Mouse (Mus musculus) liver, embryonic 15.5 days (tissue): ENCODE data around the gene Slu7. TPM values are rescaled to one million over a fixed set of nuclear protein-coding genes. Genes with fewer than 3 reads are reported as not detected.

ENCODE experiments used
- ATAC-seq: fragments of 200-750 bp; cut with Nextera tagmentation; 2 replicates; pipeline ENCODE4 v1.8.0; 2017; ENCODE audit warnings: moderate number of reproducible peaks, mild to moderate bottlenecking, moderate library complexity; ENCODE audit not compliant: insufficient read depth
- H3K27ac ChIP-seq: fragments of 300-500 bp; sonication (generic); replicated peaks from 2 replicates; pipeline ENCODE4 v1.5.1; 2015; ENCODE audit warnings: mild to moderate bottlenecking, inconsistent platforms
- H3K27me3 ChIP-seq: fragments of 300-500 bp; sonication (generic); 2 replicates; pipeline ENCODE4 v1.6.1; 2015; ENCODE audit warnings: mild to moderate bottlenecking, inconsistent platforms
- H3K36me3 ChIP-seq: fragments of 300-500 bp; sonication (generic); replicated peaks from 2 replicates; pipeline ENCODE4 v1.6.1; 2015; ENCODE audit warnings: moderate library complexity, mild to moderate bottlenecking, inconsistent platforms
- H3K4me1 ChIP-seq: fragments of 300-500 bp; sonication (generic); replicated peaks from 2 replicates; pipeline ENCODE4 v1.6.1; 2015; ENCODE audit warnings: inconsistent platforms
- H3K4me2 ChIP-seq: fragments of 300-500 bp; sonication (generic); 2 replicates; pipeline ENCODE4 v1.6.1; 2015; ENCODE audit warnings: moderate library complexity, mild to moderate bottlenecking, inconsistent platforms
- H3K4me3 ChIP-seq: fragments of 300-500 bp; sonication (generic); replicated peaks from 2 replicates; pipeline ENCODE4 v1.5.1; 2015; ENCODE audit warnings: mild to moderate bottlenecking, inconsistent platforms
- H3K9ac ChIP-seq: fragments of 300-500 bp; sonication (generic); 2 replicates; pipeline ENCODE4 v1.6.1; 2015; ENCODE audit warnings: moderate library complexity, mild to moderate bottlenecking, inconsistent platforms
- H3K9me3 ChIP-seq: fragments of 300-500 bp; sonication (generic); replicated peaks from 2 replicates; pipeline ENCODE4 v1.6.1; 2016; ENCODE audit warnings: inconsistent platforms
- WGBS: fragments of 180-500 bp; shearing (Covaris S2); methylation state at CpG from one replicate; pipeline ENCODE4 v1.1.7; 2015; ENCODE audit warnings: mixed read lengths; ENCODE audit not compliant: insufficient replicate concordance; 5-methylcytosine and 5-hydroxymethylcytosine counted together
- polyA plus RNA-seq: library from polyadenylated mRNA; unstranded; fragments of >200 nt; fragmentation: Nextera tagmentation; extraction: Ambion mirVana; gene quantifications from 2 replicates; pipeline ENCODE4 v1.2.1, GENCODE M21; 2015

Gene Slu7
- polyA plus RNA-seq, 1 experiment from 2014 or later = 24.5 TPM

- Histone ChIP-seq H3K27ac (no peak overlapping the region), H3K4me3 (no peak overlapping the region), H3K4me2 (no peak overlapping the region), H3K4me1 (no peaks in the 10 kb centered on the region), H3K36me3 (no peaks in the 10 kb centered on the region), H3K27me3 (no peaks in the 10 kb centered on the region), H3K9me3 (no peaks in the 10 kb centered on the region), H3K9ac (no peak overlapping the region)
- no peak for ATAC-seq
- 65% methylated on average over 4 of the region's 4 CpGs for WGBS
Measured at GRCm38 (mm10) chr11:43396246-43396645, 37.3 kb upstream of the Slu7 start.

GRCm38 (mm10) chr11:43396672-43397071, 36.9 kb upstream of the Slu7 start:
- Histone ChIP-seq H3K27ac (no peak overlapping the region), H3K9me3 (no peaks in the 10 kb centered on the region), H3K4me2 (no peak overlapping the region), H3K4me1 (no peaks in the 10 kb centered on the region), H3K4me3 (no peak overlapping the region), H3K9ac (no peak overlapping the region), H3K27me3 (no peaks in the 10 kb centered on the region), H3K36me3 (no peaks in the 10 kb centered on the region)
- ATAC-seq = no peak
- 65% methylated on average over 7 of the region's 7 CpGs for WGBS

GRCm38 (mm10) chr11:43399297-43399696, 34.2 kb upstream of the Slu7 start:
- no peak overlapping the region for H3K4me3 ChIP-seq
- no peaks in the 10 kb centered on the region for H3K36me3 ChIP-seq
- no peaks in the 10 kb centered on the region for H3K9me3 ChIP-seq
- 35% methylated on average over 4 of the region's 4 CpGs for WGBS
- H3K4me1 ChIP-seq = no peaks in the 10 kb centered on the region
- H3K27me3 ChIP-seq = no peaks in the 10 kb centered on the region
- ATAC-seq = no peak
- no peak overlapping the region for H3K9ac ChIP-seq
- H3K27ac ChIP-seq = no peak overlapping the region
- H3K4me2 ChIP-seq = no peak overlapping the region

GRCm38 (mm10) chr11:43400131-43400530, 33.4 kb upstream of the Slu7 start:
- Histone ChIP-seq H3K27ac (no peak overlapping the region), H3K36me3 (no peaks in the 10 kb centered on the region), H3K4me1 (no peaks in the 10 kb centered on the region), H3K9me3 (no peaks in the 10 kb centered on the region), H3K4me3 (no peak overlapping the region), H3K9ac (no peak overlapping the region), H3K27me3 (no peaks in the 10 kb centered on the region), H3K4me2 (no peak overlapping the region)
- no peak for ATAC-seq
- 56% methylated on average over 1 of the region's 1 CpGs for WGBS

- no peak overlapping the region for H3K4me3 ChIP-seq
- 70% methylated on average over 15 of the region's 15 CpGs for WGBS
- H3K4me2 ChIP-seq = no peak overlapping the region
- ATAC-seq = no peak
- no peak overlapping the region for H3K27ac ChIP-seq
- H3K9ac ChIP-seq = no peak overlapping the region
- H3K9me3 ChIP-seq = no peaks in the 10 kb centered on the region
- H3K27me3 ChIP-seq = no peaks in the 10 kb centered on the region
- H3K36me3 ChIP-seq = no peaks in the 10 kb centered on the region
- H3K4me1 ChIP-seq = no peaks in the 10 kb centered on the region
Measured at GRCm38 (mm10) chr11:43404150-43404807, 29.3 kb upstream of the Slu7 start.

- Histone ChIP-seq H3K4me1 (no peaks in the 10 kb centered on the region), H3K27ac (no peak overlapping the region), H3K36me3 (no peaks in the 10 kb centered on the region), H3K9me3 (no peaks in the 10 kb centered on the region), H3K27me3 (no peaks in the 10 kb centered on the region), H3K4me3 (no peak overlapping the region), H3K9ac (no peak overlapping the region), H3K4me2 (no peak overlapping the region)
- no peak for ATAC-seq
- WGBS = 58% methylated on average over 2 of the region's 2 CpGs
Measured at GRCm38 (mm10) chr11:43408888-43409287, 24.7 kb upstream of the Slu7 start.

- WGBS = 60% methylated on average over 7 of the region's 7 CpGs
- ATAC-seq = no peak
Measured at GRCm38 (mm10) chr11:43410291-43410690, 23.3 kb upstream of the Slu7 start.

GRCm38 (mm10) chr11:43411413-43411812, 22.1 kb upstream of the Slu7 start:
- Histone ChIP-seq H3K4me1 (no peaks in the 10 kb centered on the region), H3K36me3 (no peaks in the 10 kb centered on the region), H3K4me3 (no peak overlapping the region), H3K4me2 (no peak overlapping the region), H3K9me3 (no peaks in the 10 kb centered on the region), H3K27me3 (no peaks in the 10 kb centered on the region), H3K27ac (no peak overlapping the region), H3K9ac (no peak overlapping the region)
- peak; percentile 3; the same call in 1 of the 2 replicates for ATAC-seq
- 0% methylated on average over 1 of the region's 1 CpGs for WGBS

More at GRCm38 (mm10) chr11:43410291-43410690, 23.3 kb upstream of the Slu7 start:
- Histone ChIP-seq H3K4me3 (no peak overlapping the region), H3K4me2 (no peak overlapping the region), H3K9me3 (no peaks in the 10 kb centered on the region), H3K4me1 (no peaks in the 10 kb centered on the region), H3K27ac (no peak overlapping the region), H3K36me3 (no peaks in the 10 kb centered on the region), H3K27me3 (no peaks in the 10 kb centered on the region), H3K9ac (no peak overlapping the region)

- H3K36me3 ChIP-seq = no peaks in the 10 kb centered on the region
- no peak overlapping the region for H3K4me3 ChIP-seq
- no peak overlapping the region for H3K4me2 ChIP-seq
- H3K4me1 ChIP-seq = no peaks in the 10 kb centered on the region
- H3K27ac ChIP-seq = no peak overlapping the region
- no peak for ATAC-seq
- no peaks in the 10 kb centered on the region for H3K27me3 ChIP-seq
- H3K9me3 ChIP-seq = no peaks in the 10 kb centered on the region
- no peak overlapping the region for H3K9ac ChIP-seq
- WGBS = 21% methylated on average over 14 of the region's 14 CpGs
Measured at GRCm38 (mm10) chr11:43412771-43413451, 20.6 kb upstream of the Slu7 start.

GRCm38 (mm10) chr11:43417201-43417600, 16.3 kb upstream of the Slu7 start:
- WGBS = 58% methylated on average over 7 of the region's 7 CpGs
- no peaks in the 10 kb centered on the region for H3K4me1 ChIP-seq
- no peak overlapping the region for H3K27ac ChIP-seq
- H3K9me3 ChIP-seq = no peaks in the 10 kb centered on the region
- H3K36me3 ChIP-seq = 0 out of 2 replicates have a peak, but pooled peaks cover under 1% of the 10 kb centered on the region
- ATAC-seq = no peak
- no peak overlapping the region for H3K9ac ChIP-seq
- no peaks in the 10 kb centered on the region for H3K27me3 ChIP-seq
- no peak overlapping the region for H3K4me3 ChIP-seq
- H3K4me2 ChIP-seq = no peak overlapping the region

- Histone ChIP-seq H3K4me1 (peaks cover 15% of the 10 kb centered on the region), H3K9me3 (no peaks in the 10 kb centered on the region), H3K27me3 (no peaks in the 10 kb centered on the region), H3K9ac (no peak overlapping the region), H3K36me3 (0 out of 2 replicates have a peak, but pooled peaks cover 6% of the 10 kb centered on the region), H3K4me2 (no peak overlapping the region), H3K27ac (no peak overlapping the region), H3K4me3 (no peak overlapping the region)
- no peak for ATAC-seq
- 67% methylated on average over 5 of the region's 5 CpGs for WGBS
Measured at GRCm38 (mm10) chr11:43424386-43424785, 9.2 kb upstream of the Slu7 start.
